Mouse (Mus musculus): ENCODE data around the gene Slc22a23.
"Not testable (repeated sequence)": the region's sequence is repeated elsewhere in the genome, so short reads cannot be mapped to it uniquely, and the experiment has no call there.

Slc22a23 gene

DNA sequence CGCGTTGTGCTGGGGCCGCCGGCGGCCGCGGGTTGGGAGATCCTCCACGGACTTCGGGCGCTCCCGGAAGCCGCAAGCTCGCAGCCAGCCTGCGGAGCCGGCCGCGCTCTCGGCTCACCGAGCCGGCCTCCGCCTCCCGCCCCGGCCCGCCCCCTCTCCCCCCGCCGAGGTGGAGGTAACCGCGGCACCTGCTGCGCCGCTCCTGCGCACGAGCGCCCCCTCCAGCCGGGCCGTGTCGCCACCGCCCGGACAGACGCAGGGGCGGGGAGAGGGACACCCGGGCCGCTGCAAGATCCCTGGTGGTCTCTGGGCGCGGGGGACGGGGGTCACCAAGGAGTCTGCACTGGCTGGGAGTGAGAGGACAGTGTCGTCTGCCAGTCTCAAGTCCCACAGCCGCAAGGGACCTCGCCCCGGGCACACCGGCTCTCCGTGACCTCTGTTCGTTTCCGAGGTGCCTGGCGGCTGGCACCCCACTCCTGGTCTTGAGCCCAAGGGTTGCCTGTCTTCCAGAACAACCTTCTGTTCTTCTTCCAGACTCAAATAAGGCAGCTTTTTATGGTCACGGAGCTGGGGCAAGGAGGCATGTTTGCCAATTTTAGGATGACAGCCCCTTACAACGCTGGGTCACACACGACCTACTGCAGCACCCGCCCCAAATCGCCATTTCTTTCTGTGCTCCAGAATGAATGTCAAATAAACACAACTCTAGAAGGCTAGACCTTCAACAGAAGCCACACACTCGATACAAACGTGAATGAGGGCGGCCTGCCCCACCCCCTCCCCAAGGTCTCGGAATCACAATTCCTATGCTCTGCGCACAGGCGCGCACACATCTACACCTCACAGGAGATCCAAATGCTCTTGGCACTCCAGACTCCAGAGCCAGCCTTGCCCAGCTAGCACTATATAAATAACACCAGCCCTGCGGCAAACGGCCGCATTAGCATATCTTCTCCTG lies at the start of gene Slc22a23:
Slc22a23 (minus strand) TSS at position 55 of the 958 bp plus-strand sequence.
- DNase-seq = peak; percentile 86

DNA sequence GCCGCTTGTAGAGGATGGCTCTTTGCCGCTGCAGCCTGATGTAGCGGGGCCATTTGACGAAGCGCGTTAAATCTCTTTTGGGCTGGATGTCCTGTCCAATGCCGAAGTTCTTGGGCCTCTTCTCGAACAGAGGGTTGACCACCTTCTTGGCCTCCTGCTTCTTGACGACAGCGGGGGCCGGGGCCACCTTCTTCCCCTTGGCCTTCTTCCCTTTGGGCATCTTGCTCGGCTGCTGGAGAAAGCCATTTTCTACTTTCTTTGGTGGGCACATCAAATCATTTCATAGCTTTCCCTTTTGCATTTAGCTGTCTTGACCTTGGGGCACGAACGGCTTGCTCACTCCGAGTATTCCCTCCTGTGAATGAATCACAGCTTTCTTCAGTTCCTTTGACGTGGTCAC lies 49.3 kb upstream of the Slc22a23 start:
- not testable (repeated sequence) for DNase-seq

DNA sequence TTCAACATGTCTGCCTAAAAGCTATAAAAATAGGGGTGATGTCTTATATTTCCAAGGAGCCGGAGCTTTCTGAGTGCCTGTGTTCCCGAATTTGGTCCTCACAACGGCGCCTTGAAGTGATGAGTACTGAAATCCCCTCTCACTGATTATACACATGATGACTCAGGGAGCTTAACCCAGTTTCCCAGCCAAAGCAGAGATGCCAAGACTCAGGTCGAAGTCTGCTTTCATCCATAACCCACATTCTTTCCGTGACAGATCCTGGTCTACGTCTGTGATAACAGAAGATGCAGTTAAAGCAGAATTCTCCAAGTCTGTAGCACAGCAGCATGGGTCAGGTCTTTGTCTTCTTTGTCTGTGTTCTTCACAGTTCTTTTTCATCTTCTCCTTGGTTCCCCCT lies 47.4 kb upstream of the Slc22a23 start:
- DNase-seq = no peak

DNA sequence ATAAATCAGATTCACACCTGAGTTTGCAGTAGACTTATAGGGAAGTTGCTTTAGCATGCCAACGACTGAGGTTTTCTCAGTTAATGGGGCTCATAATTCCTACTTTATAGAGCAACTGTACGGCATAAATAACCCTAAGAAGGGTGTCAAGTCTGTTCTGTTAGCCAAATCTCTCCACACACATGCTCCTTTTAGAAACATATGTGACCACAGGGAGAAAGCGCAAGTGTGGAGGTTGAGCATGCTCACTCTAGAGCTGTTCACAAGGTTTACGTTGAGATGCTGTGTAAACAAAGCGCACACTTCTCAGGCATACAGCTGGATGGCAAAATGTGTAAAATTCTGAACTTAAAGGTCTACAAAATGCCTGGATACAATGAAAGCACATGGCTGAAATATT lies 43.2 kb upstream of the Slc22a23 start:
- no peak for DNase-seq

DNA sequence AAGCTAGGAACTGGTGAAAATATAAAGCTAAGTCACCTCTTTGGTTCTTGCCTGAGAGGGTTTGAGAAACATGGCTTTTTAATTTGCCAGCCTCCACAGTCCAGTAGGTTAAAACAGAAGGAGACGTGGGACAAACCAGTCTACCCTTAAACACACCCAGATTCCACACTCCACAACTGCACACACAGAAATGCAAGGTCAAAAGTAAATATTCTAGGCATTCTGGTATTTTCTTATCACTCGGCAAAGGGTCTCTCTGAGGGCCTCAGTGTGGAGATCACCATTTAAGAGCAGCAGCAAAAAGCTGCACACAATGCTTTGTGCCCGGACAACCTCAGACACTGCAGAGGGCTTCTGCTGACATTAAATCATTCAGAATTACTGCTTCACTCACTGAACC lies 38.4 kb upstream of the Slc22a23 start:
- DNase-seq = no peak

DNA sequence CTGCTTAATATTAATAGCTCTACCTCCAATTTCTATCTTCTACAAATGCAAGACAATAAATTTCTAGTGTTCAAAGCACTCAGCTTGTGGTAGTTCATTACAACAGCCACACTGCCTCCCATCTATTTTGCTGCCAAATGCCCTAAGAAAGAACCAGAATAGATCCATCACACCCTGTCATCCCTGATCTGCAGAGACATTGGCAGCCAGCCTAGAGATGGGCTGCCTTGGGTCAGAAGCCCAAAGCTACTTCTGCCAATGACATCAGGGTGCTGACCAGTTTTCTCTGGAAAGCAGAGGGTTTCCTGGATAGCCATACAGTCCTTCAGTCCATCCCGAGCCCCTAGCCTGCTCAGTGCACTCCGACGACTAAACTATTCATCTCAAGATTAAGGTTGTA lies 33.9 kb upstream of the Slc22a23 start:
- no peak for DNase-seq

DNA sequence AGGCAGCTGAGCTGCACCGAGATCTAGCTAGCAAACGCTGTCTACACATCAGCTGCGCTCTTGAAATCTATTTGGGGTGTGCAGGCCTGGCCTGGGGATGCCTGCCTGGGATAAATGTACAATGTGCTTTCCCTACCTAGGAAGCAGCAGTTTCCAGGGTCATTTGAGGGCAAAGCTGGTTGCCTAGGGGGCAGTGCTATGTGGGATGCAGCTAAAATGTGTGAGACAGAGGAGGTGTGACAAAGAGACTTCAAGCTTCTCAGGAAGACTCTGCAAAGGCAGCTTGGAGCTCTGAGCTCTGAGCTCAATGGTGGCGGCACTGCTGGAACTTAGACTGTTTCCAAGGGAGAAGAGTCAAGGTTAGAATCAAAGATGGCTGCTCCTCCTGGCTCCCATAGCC lies 30.2 kb upstream of the Slc22a23 start:
- DNase-seq = no peak

DNA sequence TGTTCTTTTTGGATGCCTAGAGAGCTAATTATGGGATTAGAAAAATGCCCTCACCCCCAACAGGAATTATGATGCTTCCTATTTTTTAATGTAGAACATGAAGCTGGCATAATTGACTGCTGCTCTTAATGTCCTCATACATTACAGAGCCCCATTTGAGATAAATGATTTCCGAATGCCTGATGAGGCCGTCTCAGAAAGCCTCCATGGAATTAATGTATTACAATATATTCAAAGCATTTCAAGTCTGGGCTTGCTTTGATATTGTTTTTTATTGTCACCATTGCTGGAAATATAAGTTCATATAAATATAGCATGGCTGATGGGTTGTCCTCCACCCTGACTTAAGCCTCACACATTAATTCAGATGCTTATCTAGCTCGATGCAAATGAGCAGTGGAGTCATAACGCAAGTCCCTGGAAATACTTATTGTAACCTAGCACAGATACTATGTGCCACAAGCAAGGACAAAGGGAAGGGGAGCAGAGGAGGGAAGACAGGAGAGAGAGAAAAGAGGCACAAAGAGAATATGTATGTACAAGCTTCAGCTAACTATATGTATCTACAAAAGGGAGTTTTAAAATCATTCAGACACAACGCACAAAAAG lies 28.0 kb upstream of the Slc22a23 start:
- DNase-seq = no peak

DNA sequence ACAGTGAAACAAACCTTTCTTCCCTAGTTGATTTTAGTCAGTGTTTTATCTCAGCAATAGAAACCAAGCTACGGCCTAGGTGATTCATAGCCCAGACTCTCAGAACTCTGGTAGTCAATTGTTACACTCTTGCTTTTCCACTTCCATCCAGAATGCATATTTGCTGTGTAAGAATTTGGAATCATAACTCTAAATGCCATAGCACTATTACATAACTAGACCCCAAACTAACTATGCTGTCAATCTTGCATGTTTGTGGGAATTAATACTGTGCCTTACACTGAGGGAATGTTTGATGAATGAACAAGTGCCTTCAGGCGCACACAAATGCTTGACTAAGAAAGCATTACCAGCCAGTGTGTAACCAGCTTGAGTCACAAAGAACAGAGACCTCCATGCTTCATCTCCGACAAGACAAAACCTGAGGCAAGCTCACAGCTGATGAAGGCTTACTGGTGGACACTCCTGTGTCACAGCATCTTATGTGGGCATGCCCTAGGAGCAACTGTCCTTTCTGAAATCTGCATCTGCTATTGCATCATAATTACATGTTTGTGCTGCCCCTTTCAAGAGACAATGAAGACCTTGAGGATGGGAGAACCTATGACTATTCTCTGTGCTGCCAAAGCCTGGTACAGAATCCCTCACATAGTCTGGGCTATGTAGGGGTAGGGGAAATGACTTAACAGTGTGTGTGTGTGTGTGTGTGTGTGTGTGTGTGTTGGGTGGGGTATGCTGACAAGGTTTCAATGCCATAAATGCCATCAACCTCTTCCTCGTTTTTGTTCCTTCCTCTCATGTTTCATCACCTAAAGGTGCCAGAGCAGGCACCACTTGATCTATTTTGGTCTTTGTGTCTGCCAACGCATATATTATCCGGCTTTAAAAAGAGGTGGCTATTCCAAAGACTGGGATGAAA lies 27.2 kb upstream of the Slc22a23 start:
- DNase-seq = no peak

DNA sequence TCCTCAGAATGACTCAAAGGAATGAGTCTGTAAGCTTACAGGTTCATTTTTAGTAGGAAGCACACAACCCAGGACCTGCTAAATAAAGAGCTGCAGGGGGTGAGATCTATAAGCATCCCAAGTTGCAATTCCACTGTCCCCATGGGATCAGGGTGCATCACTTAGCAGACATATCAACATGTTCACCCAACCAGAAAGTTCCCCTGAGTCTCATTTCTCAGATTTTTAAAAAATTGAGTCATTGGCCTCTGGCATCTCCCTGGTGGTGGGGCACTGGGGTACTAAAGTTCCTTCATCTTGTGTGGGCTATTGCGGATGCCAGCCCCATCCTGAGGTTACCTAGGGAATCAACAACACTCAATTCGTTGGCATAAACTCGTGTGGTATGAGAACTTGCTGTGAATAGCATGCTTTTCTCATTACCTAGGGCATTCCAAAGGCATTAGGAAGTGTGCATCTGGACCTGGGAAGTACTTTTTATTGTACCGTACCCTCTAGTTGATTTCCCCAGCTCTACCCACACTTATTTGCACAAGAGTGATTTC lies 25.4 kb upstream of the Slc22a23 start:
- DNase-seq = no peak

DNA sequence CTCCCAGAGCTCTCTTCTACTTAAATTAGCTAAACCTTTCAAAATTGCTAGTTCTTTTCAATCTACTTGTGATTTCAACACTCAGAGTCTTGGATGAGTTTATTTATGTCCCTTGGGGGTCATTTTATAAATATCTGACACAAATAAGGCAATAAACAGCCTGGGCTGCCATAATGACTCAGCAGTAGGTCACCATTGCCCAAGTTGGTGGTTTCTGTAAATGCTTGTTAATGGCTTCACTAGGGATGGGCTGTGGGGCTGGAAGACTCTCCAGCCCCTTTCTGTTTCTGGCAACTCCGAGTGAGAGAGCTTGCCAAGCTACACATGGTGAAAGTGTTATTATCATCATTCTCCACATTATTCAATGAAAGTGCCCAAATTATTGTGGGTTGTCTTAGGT lies 20.2 kb upstream of the Slc22a23 start:
- no peak for DNase-seq

DNA sequence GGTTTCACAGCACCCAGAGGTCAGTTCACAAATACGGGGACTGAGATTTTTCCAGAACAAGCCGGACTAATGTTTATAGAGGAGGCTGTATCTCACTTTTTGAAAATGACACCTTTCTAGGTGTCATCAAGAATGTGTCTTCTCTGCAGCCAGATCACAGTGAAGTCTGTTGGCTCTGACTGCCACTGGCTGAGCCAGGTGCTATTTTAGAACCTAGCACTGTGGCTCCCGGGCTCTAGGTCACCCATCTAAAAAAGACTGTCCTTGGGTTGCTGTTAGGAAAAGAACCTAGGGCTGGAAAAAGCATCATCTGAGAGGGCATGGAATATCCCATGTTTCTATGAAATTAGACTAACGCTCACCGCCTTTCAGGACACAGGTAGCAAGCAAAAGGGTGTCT lies 10.7 kb upstream of the Slc22a23 start:
- DNase-seq = no peak

DNA sequence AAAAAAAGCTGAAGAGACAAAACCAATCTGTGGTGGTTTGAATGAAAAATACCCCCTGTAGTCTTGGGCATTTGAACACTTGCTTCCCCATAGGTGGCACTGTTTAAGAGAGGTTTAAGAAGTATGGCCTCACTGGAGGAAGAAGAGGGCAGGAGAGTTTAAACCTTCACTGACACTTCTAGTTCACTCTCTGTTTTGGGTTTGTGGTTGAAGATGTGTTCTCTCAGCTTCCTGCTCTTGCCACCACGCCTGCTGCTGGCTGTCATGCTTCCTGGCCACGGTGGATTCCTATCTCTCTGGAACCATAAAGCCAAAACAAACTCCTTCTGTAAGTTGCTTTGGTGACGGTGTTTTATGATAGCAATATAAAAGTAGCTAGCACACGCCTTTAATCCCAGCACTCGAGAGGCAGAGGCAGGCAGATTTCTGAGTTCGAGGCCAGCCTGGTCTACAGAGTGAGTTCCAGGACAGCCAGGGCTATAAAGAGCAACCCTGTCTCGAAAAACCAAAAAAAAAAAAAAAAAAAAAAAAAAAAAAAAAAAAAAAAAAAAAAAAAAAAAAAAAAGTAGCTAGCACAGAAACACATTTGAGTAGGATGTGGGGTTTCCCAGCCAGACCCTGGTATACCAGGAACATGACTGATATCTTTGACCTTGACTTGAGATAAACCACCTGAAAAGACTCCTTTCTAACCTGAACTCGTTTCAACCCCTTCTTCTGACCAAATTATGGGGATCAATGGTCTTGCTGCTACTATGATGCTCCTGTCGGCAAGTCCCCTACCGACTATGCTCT lies 10.0 kb upstream of the Slc22a23 start:
- no peak for DNase-seq

DNA sequence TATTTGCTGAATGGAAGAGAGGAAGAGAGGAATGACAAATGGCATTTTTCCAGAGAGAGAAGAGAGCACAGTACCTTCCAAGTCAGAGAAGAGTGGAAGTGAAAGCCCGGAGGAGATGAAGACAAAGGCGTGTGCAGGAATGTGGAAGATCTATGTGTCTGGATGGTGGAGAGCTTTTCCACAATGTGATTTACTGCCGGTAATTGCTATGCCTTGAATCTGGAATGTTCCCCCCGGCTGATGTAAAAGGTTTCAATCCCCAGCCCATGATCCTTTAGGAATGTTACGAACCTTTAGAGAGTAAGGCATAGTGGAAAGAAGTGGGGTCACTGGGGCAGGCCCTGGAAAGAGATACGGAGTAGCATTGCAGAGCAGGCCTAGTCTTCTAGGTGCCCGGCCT lies 8.3 kb upstream of the Slc22a23 start:
- no peak for DNase-seq

DNA sequence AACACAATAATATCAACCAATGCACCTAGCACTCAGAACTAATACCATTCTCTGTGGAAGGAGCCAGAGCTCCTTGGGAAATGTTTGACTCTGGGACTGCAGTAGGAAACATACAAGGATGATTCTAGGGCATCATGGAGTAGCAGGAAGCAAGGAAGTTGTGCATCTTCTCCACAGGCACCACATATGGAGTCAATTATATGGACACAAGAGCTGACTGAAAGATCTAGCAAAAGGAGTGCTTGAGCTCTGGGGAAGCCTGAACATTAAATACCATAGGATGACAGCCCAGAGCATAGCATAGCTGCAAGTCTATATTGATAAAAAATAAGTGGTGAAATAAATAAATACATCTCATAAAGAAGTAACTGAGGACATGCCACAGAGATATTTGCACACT lies 6.5 kb upstream of the Slc22a23 start:
- DNase-seq = peak; percentile 24

DNA sequence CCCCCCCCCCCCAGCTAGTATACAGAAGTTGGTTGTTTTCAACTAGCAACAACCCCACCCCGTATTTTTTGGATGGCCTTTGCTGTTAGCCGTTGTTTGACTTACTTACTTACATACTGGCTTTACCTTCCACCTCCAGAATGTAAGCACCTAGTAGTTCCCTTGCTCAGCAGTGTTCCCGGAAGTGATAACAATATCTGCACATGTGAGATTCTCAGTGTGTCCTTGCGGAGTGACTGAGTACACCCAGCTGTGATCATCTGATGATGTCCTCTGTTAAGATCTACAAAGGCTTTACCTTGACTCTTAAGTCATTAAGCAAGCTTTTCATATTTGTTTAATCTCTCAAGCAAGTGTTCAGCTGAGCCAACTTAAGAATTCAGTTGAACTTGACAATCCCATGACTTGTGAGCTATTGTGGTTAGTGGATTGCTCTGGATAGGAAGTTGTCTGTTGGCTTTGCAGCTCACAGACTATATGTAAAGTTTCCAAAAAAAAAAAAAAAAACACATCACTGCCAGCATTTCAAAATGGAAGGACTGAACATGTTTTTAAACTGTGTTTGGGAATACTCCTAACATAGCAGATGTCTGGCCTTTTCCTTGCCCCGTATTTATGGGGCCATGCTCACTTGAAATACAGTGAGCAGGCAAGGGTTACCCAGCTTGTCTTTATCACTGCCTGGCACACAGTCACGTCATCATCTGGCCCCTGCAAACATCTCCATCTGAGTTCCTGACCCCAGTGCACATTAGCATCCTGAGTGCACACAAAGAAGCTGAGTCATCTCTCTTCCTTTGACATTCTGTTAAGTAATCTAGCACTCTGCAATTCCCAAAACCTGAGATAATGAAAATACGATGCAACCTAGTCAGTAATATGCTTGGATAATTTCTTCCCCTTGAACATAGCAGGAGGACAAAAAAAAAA lies 3.2 kb upstream of the Slc22a23 start:
- peak; percentile 21 for DNase-seq

DNA sequence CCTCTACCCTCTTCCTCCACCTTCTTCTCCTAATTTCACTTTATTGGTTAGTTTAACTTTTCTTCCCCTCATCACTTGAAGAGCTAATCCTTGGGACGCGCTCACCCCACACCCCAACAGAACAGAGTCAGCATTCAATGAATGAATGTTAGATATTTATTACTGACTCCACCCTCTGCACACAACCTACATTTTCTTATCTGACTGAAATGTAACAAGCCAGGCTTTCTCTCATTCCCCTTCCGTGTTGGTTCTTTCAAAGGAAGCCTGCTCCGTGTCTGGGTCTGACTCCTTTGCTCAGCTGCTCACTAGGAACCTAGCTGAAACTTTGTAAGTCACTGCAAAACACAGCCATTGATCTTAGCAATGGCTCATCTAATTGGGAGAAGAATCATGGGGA lies 1.8 kb upstream of the Slc22a23 start:
- no peak for DNase-seq

DNA sequence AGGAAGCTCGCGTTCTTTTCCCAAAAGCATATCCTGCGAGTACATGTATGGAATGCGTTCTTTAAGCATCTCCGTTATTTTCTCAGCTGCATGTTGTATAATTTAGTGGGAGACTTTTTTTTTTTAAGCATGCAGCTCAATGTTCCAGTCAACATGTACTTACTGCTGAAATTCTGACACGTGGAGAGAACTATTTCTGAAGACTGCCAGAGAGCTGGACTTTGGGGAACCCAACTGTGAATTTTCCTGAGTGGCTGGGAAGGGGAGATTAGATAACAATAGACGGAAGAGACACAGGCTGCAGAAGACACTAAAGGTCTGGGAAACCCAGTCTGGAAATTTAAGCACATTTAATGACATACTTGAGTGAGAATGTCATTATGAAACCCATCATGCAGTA lies 1.3 kb upstream of the Slc22a23 start:
- DNase-seq = no peak

DNA sequence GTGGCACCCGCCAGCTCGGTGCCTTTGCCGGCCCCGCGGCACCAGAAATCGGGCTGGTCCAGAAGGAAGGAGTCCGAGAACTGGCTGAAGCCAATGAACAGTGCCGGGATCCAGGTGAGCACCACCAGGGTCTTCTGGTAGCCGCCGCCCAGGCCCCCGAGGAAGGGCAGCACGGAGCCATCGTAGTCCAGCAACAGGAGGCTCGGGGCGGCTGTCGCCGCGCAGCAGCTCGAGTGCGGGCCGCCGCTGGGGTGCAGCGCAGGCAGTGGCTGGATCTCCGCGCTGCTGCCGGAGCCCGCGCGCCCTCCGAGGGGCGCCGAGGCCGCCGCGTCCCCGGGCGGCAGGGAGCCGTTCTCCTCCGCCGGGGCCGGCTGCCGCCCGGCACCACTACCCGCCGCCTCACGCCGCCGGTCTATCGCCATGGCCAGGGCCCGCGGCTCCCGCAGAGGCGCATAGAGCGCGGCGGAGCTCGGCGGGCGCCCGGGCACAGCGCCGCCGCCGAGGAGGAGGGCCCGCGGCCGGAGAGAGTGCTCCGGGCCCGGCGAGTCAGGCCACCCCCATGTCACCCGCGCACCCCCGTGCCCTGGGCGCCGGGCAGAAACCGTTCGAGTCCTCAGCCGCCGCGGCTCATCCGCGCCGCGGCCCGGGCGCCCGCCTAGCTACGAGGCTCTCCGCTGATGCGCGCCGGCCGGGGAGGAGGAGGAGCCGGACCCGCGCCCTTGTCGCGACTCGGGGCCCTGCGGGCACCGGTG lies 430 bp downstream of the Slc22a23 start:
- peak; percentile 72 for DNase-seq

DNA sequence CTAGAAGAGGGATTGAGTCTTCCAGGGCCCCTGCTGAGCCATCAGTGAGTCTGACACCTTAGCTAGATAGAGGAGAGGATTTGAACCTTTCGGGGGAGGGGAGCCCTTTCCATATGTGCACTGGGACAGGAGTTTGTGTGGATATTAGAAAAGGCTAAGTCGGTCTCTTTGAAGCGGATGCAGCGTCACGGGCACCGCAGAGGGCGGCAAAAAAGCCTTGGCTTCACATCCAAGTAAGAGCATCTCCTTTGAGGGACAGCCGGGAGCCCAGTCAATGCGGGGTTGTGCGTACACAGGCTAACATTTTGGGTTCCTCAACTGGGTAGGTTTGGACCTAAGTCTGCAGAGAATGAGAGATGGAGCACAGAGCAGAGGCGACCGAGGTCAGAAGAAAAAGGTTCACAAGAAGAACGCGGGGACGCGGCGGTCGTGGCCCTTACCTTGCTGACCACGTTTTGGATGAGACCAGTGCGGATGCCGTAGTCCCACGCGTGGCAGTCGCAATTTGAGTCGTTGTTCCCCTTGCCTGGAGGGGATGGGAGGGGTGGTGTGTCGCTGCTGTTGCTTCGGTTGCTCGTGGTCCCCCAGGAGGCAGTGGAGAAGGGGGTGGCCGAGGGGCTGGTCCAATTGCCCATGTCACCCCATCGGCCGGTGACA lies 1.1 kb downstream of the Slc22a23 start:
- peak; percentile 37 for DNase-seq

All from embryo, embryonic 11 days (tissue).